Mouse (Mus musculus) ZHBTc4 (cell line): ENCODE data around the gene Ralgapa1.

Source experiments
- DNase-seq: peaks from one replicate; pipeline ENCODE4 v3.0.0-alpha.2; 2011; ENCODE audit warnings: low read depth, low spot score

The Ralgapa1 gene

DNA sequence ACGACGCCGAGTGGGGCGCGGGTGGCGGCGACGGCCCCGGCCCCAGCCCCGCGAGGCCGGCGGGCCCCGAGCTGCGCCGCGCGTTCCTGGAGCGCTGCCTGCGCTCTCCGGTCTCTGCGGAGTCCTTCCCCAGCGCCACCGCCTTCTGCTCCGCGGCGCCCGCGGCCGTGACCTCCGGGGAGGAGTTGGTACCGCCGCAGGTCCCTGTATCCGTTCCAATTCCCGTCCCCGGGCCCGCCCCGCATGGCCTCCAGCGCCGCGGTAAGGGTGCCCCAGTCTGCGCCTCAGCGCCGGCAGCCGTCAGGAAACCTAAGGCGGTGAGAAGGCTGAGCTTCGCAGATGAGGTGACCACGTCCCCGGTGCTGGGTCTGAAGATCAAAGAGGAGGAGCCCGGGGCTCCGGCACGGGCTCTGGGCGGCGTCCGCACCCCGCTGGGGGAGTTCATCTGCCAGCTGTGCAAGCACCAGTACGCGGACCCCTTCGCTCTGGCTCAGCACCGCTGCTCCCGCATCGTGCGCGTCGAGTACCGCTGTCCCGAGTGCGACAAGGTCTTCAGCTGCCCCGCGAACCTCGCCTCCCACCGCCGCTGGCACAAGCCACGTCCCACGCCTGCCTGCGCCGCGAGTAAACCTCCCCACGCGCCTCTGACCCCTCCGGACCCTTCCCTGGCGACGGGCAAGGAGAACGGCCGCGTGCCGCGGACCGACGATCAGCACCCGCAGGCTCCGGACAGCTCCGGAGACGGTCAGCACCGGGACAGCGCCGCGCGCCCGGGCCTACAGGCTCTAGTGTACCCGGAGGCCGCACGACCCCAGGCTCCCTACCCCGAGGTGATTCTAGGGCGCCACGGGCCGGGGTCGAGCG lies 221.1 kb downstream of the Ralgapa1 start:
- peak; percentile 89 for DNase-seq

GRCm38 (mm10) chr12:55598887-55599561 lies 221.9 kb downstream of the Ralgapa1 start, which contains the start of gene Insm2:
Insm2 (plus strand) TSS chr12:55599427.
- peak; percentile 65 for DNase-seq

DNA sequence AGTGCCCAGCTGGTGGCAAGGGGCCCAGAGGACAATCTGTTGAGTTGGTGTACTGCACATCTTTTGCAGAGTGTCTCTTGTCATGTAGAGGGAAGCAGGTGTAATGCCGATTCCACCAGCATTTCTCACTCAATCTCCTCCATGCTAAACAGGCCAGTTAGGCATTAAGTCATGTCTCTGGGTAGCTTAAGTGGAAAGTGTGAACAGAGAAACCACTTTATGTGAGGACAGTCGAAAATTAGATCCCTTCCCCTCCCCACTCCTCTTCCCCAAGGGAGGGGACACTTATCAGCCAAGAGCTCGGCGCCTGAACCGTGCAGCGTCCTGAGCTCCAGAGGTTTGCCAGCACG lies 222.5 kb downstream of the Ralgapa1 start:
- no peak for DNase-seq

DNA sequence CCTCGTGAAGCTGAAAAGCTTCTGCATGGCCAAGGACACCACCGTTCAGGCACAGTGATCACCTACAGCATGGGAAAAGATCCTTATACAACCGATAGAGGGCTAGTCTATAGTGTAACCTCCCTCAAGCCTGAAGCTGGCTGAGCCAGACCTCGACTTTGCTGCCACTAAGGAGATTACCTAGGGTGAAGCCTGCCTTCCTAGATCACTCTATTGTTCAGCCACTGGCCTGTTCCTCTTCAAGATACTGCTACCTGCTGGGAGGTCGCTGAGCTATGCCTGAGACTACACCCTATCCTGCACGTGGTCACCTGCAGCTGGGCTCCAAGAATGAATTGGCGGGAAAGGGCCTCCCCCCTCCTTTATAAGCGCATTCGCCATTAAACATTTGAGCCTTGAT lies 234.0 kb downstream of the Ralgapa1 start:
- DNase-seq, result peak; percentile 65

- peak; percentile 64 for DNase-seq
Measured at GRCm38 (mm10) chr12:55573794-55574193, 247.2 kb downstream of the Ralgapa1 start.

- peak; percentile 55 for DNase-seq
Measured at GRCm38 (mm10) chr12:55573089-55573488, 247.9 kb downstream of the Ralgapa1 start.

GRCm38 (mm10) chr12:55571661-55572060 lies 249.3 kb downstream of the Ralgapa1 start:
- DNase-seq, result no peak

DNA sequence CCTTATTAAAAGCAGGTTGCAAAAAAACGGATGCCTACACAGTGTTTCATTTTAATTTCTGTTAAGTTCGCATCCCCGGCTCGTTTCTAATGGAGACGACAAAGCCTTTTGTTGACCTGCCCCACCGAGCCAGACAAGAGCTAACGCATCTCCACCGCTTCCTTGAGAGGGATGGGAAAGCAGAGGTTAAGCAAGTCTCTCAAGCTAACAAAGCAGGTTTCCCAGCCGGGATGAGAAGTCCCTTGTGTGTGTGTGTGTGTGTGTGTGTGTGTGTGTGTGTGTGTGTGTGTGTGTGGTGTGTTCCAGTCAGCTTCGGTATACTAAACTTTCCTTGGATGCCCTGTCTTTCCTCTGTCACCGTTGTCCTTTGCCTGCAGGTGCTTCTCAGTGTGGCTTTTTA lies 249.8 kb downstream of the Ralgapa1 start:
- DNase-seq, result no peak

DNA sequence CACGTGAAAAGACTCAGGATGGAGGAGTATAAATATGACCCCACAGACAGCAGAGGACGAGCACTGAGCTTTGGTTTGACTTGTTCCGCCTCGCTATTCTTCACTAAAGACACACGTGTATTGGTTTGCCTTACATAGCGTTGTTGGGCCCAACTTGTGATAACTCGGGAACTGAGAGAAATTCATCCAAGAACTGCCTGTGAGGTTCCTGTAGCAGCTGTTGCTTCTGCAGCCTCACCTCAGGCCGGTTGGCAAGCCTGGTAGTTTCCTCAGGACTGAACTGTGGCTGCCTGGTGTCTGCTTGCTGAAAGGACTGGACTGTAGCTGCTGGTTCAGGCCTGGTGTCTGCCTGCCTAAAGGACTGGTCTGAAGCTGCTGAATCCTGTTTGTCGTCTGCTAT lies 250.3 kb downstream of the Ralgapa1 start:
- no peak for DNase-seq

DNA sequence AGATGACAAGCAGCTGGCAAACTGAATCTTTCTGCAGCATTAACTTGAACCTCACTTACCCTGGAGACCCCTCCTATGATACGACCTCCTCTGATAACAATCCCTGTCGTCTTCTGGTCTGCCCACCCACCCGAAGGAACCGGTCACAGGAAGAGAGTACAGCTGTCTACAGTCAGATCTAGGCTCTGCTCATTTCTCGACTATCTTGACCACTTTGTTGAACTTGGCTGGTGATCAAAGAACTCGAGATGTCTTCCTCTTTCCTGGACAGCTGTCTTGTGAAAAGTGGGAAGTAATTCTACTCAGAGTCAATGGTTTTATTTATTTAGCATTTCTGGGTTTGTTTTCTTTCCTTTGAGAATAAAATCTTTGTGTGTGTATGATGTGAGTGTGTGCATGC lies 251.3 kb downstream of the Ralgapa1 start:
- no peak for DNase-seq

DNA sequence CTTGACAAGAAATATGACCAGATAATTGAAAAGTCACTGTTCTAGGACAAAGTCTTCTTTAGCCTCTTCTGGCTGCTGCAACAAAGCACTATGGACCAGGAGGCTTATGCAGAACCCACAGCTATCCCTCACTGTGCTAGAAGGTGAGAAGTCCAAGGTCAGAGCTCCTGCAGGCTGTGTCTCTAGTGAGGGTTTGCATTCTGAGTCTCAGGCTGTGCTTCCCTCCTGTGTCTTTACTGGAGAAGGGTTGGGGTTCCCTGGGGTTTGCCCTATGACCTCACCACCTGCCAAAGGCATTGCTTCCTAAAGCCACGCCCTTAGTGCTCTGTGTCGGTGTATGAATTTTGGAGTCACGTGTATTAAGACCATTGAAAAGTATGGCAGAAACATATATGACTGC lies 252.5 kb downstream of the Ralgapa1 start:
- no peak for DNase-seq

DNA sequence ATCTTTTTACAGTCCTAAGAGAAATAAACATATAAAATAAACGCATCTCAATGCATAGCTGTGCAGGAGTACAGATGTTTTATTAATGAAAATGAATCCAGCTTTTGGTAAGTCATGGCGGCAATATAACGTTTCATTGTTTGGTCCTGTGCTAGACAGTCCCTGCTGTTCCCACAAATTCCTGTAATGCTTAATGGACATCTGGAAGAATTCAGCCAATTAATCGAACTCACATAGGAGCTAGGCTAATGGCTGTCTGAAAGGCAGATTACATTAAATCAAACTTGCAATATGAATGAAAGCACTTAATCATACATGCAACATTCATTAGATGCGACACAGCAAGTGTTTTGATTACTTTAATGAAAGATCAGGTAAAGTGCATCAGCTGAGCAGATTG lies 254.1 kb downstream of the Ralgapa1 start:
- no peak for DNase-seq

DNA sequence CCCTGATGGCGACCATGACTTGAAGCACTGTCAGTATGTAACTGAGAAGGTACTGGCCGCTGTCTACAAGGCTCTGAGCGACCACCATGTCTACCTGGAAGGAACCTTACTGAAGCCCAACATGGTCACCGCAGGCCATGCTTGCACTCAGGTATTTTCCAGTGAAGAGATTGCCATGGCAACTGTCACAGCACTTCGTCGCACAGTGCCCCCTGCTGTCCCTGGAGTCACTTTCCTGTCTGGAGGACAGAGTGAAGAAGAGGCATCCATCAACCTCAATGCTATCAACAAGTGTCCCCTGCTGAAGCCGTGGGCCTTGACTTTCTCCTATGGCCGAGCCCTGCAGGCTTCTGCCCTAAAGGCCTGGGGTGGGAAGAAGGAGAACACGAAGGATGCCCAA lies 255.1 kb downstream of the Ralgapa1 start:
- peak; percentile 67 for DNase-seq

DNA sequence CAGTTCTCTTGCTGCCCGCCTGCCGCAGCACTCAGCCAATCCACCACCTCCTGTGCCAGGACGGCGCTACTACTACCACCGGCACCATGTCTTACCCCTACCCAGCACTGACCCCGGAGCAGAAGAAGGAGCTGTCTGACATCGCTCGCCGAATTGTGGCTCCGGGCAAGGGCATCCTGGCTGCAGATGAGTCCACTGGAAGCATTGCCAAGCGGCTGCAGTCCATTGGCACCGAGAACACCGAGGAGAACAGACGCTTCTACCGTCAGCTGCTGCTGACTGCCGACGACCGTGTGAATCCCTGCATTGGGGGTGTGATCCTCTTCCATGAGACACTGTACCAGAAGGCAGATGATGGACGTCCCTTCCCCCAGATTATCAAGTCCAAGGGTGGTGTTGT lies 255.8 kb downstream of the Ralgapa1 start, which contains the start of gene Aldoart2:
Gene Aldoart2, plus strand, starts transcription at position 34 of the 400 bp plus-strand sequence.
- no peak for DNase-seq

DNA sequence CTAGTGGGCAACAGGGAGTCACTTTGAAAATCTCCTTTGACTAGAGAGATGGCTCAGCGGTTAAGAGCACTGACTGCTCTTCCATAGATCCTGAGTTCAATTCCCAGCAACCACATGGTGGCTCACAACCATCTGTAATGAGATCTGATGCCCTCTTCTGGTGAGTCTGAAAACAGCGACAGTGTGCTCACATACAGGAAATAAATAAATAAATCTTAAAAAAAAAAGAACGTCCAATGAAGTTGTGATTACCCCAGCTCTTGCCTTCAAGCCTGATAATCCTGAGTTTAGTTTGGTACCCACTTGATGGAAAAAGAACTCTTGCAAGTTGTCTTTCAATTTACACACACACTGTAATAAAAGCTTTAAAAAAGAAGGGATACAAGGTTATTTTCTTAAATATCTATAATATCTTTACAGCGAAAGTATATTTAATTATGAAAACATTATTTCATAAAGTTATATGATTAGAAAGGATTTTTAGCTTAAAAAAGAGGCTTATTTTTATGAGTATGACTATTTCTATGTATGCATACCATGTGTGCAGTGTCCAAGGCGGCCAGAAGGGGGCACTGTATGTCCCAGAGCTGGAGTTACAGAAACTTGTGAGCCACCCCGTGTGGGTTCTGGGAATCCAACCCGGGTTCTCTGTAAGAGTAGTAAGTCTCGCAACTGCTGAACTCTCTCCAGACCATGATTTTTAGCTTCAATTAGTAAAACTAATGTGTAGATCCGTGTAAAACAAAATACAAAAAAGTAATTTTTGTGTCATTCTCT lies 256.6 kb downstream of the Ralgapa1 start:
- peak; percentile 84 for DNase-seq

GRCm38 (mm10) chr12:55563742-55564141 lies 257.2 kb downstream of the Ralgapa1 start:
- no peak for DNase-seq

DNA sequence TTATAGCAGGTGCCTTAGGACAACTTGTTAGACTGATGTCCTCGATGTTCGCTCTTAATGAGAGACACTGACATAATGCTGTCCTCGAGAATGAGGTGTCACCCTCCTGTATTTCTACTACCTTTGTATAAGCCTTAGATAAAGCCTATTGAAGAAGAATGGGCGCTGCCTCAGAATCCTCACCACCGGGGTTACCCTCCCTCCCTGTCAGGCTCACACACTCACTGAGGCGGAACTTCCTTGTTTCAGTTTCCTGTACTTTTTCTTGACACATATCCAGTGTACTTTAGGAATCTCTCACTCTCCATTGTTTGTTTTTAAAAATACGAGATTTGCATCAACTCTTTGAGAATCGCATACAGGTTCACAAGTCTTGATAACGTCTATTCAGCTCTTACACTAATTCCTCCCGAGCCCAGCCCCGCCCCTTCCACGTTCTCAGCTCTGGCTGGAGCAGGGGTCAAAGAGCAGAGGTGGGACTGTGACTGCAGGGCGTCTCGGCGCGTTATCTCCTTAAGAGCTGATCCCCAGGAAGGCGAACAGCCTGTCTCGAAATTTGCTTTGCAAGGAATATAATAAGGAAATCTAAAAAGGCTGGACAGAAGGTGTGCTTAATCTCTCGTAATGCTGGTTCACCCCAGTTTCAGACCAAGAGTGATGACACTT lies 260.8 kb downstream of the Ralgapa1 start:
- DNase-seq, result peak; percentile 61

GRCm38 (mm10) chr12:55559184-55559855 lies 261.6 kb downstream of the Ralgapa1 start:
- DNase-seq, result no peak

DNA sequence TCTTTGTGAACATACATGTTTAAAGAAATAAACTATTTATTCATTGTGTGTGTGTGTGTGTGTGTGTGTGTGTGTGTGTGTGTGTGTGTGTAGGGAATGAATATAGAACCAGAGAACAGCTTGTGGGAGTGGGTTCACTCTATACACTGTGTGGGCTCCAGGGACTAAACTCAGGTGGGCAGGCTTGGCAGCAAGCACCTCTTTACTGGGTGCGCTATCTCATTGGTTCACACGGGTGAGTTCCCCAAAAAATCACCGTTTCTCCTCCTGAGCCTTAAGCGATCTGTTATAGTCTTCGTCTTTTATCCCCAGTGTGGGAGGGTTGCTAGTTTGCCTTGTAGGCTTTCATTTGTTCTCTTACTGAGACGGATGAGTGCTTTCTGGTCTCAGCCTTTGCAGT lies 263.1 kb downstream of the Ralgapa1 start:
- no peak for DNase-seq

DNA sequence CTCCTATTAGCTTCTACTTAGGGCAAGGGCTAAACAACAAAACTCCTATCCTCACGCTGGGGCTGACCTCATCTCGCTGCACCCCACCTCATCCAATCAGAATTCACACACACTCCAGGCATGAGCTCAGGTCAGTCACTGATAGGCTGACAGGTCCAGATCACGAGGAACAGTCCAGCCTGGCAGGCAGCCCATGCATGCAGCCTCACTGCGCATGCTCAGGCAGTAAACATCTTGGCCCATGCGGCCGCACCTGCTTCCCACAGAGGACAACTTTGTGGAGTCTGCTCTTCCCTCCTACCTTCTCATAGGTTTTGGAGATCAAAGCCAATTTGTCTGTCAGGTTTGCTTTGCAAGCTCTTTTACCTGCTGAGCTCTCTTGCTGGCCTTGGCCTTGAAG lies 266.1 kb downstream of the Ralgapa1 start:
- DNase-seq, result peak; percentile 63
